Mouse (Mus musculus): ENCODE results near the gene Kcnq1.
A peak's percentile ranks its signal among the peaks of the same experiment; 100 is the strongest.

Gene Kcnq1

DNA sequence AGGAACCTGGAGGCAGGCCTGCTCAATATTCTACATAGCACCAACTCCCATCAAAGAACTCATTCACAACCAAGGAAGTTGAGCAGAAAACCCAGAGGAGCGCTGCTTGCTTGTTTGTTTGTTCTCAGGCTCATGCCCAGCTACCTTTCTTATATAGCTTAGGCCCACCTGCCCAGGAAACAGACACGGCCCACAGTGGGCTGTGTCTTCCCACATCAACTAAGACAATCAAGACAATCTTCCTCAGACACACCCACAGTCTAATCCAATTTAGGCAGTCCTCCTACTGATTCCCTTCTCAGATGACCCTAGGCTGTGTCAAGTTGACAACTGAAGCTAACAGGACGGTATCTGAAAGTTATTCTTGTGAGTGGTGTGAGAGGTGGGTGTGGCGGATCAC, at the start of gene Kcnq1:
Gene Kcnq1, plus strand, starts transcription at position 301 of the 400 bp plus-strand sequence.
- no peak for DNase-seq (ENCODE audit: low spot score)

DNA sequence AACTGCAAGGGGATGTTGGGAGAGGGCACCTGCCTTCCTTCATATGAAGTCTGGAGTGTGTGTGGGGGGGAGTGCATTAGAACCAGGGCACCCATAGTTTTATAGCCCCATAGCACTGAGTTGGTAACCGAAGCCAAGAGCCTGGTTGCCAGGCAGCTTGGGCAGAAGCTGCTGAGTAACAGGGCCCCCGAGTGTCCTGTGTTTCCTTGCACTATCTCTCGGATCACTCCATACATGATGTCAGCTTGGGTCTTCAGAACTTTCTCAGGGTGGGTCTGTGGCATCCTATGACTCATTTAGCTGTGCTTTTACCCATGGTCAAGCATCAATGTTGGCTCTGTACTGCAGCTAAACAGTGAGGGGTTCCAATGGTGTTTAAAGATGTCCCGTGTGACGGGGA, 49.1 kb upstream of the Kcnq1 start:
- no peak for DNase-seq (ENCODE audit: low spot score)

DNA sequence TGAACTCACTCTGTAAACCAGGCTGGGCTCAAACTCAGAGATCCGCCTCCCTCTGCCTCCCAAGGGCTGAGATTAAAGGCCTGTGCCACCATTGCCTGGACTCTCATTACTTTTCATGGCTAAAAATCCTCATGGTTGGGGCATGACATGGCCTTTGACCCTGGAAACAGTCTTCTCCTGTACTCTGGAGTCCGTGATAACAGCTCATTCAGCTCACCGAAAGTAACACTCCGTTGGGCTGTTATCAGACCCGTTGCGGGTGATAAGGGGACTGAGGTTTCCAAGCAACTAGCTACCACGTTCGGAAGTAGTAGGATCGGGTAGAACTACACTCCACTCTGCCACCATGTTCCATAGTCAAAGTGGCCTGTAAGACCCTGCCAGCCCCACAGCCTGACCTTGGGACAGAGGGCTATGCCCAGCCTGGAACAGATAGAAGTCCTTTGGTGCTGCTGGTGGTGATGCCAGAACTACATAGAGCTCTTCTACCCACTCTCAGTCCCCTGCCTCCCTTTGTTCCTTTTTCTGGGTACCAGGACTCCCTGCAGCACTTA, 48.4 kb upstream of the Kcnq1 start:
- no peak for DNase-seq (ENCODE audit: low spot score)

DNA sequence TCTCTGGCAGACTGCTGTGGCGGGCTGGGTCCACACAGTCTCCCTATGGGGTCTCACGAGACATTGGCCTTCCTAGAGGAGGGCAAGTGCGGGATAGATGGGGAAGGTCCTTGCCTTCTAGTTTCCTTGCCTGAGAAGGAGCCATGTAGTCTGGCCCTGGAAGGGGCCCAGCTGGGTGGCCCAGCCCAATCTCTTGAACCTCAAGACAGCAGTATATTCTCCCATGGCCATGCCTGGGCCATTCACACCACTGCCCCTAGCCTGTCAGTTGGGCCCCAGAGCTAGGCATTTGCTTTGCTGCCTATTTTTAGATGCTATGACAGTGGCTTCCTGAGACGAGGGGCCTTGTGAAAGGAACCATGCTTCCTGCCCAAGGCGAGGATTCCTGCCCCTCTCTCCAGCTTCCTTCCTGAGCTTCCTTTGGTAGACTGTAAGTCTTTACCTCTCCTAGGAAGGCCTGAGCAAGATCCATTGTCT, 47.9 kb upstream of the Kcnq1 start:
- no peak for DNase-seq (ENCODE audit: low spot score)

DNA sequence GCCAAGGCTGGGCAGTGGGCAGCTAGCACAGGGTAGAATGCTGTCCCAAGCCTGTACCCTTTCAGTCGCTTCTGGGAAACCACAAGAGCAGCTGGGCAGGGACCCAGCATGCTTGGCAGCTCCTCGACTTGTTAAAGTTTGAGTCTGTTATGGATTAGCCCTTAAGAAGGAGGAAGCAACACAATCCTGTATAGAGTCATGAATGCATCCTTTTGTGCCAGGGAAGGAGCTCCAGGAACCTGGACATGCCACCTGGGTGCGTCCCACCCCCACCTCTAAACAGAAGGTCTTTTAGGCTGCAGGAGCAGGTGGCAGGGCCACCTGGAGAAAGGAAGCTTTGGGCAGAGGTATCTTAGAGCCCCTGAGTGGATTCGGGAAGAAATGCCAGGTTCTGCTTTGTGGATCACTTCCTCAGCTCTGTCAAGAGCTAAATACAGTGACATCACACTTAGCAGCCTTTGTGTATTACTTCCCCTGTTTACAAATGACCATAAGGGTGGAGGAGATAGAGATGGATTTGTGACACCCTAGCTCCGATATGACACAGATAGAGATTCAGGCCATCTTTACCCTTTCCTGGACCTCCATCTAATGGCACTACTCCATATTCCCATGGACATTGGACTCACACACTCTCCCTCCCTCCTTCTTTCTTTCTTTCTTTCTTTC, 46.8 kb upstream of the Kcnq1 start:
- DNase-seq (ENCODE audit: low spot score): no peak

DNA sequence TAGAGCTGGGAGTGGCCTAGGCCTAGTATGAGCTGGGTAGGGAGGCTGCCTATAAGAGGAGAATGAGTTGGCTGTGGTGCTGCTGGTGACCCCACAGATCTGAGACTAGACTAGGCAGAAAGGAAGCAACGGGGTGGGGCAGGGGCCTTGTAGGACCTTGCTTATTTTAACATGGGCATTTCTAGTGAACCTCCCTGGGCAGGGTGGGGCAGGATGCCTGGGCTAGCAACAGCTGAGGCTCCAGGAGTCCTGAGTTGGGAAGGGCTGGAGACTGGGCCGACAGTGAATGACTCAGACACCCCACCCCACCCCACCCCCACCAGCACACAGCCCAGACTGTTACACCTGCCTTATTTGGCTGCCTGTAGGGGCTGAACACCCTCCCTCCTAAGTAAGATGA, 43.5 kb upstream of the Kcnq1 start:
- no peak for DNase-seq (ENCODE audit: low spot score)

DNA sequence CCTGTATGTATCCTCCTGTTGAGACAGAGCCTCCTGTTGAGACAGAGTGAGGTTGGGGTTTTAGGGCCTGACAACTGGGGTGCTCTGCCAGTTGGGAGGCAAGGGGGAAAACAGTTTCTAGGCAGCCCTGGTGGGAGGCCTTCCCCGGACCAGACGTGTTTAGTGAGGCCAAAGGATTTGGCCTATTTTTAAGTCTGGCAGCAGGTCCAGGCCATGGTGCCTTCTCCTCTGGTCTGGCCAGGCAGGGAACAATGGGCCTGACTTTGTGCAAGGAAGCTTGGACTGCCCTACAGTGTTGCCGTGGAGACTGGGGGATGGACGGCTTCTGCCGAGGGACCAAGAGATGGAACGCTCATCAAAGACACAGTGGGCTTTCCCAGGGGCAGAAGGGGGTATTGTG, 41.9 kb upstream of the Kcnq1 start:
- DNase-seq (ENCODE audit: low spot score): no peak

DNA sequence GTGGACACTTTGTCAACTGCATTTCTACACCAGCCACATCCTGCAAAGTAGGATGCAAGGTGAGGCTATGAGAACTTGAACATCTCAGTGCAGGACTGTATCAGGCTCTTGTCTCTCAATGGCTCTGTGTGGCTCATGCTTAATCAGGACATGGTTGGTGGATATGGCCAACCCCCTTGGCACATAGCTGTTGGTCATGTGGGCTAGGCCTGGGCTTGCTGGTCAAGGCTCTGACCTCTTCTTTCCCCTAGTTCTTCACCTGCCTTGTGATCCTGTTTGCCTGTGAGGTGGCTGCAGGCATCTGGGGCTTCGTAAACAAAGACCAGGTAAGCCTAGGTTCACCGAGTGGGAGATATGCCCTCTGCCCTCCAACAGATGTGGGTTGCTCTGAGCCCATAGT, 40.5 kb upstream of the Kcnq1 start:
- no peak for DNase-seq (ENCODE audit: low spot score)

DNA sequence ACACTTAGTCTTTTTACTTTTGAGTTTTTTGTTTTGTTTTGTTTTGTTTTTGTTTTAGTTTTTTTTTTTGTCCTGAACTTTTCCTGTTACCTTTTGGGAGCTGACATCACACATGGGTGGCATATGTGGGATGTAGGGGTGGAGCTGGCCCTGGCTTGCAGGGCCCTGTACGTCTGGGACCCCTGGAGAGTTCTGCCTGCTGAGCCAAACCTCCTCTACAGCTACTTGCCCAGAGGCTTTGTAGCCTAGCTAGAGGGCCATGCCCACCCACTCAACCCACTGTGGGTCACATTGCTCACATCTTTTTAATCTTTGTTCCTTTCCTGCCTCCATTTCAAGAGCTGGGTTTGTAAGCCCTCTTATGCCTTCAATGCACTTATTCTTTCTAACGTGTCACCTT, 38.7 kb upstream of the Kcnq1 start:
- DNase-seq (ENCODE audit: low spot score): no peak

DNA sequence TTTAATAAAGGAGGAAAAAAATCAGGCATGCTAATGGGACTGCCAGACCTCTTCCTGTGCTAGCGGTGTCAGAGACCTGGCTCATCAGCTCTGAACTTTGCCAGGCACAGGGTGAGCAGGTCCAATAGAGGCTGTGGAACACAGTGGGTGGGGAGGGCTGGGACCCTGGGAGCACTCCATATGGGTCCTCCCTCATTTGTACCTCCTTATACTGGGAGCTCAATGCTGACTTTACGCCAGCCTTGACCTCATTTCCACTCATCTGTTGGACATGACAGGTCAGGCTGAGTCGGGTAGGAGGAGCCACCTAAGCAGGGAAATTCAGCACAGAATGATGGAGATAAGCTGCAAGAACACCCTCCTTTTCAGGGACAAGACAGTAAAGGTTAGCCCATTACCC, 38.3 kb upstream of the Kcnq1 start:
- DNase-seq (ENCODE audit: low spot score): no peak

DNA sequence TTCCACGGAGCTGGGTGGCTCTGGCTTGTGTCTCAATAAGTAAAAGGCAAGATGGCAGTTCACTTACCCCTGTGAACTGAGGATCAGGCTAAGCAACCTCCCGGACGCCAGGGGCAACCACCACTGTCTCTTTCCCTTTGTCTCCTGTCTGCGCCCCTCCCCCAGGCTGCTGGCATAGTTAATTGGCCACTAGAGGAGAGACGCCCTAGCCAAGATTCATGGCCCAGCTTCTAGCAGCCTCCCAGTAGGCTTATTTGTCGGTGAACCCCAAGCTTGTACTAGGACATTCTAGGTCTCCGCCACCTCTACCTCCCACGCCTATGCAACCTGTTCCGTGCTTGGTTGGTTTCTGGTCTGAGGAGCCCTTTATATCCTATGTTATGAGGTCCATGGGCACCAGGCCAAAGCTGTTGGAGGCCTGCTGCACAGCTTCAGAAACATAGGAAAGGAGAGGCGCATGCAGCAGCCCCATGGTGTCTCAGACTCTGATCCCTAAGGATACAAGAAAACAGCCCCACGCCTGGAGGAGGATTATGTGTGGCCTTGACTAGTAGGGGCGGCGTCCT, 37.8 kb upstream of the Kcnq1 start:
- no peak for DNase-seq (ENCODE audit: low spot score)

DNA sequence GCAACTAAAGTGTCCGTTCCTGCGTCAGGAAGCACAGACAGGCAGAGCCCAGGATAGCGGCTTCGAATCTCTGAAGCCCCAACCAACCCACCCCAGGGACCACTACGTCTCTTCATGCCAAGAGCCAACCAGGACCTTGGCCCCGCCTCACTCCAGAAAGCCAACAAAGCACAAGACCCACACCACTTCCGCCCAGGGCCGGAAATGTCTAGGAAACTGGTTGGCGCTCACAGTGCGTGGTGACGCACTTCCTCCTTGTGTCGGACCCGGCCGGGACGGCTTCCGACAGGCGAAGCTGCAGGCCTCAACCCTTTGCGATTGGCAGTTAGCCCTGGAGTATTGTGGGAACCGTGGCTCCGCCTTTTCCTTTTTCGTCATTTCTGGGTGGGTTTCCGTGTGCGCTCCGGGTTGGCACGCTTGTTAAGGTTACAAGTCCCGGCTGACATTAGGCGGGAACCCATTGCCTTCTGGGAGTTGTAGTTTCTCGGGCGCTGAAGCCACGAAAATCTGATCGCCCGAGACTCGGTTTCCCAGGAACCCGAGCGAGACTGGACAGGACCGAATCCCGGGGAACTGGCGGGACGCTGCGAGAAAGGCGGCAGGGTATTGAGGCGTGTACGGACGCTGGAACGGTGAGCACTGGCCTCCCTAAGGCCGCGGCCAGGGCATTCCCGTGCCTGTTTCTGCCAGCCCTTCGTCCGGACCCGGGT, 37.1 kb upstream of the Kcnq1 start, which contains the start of gene Tssc4:
Gene Tssc4, plus strand, starts transcription at position 368 of the 710 bp plus-strand sequence.
- peak; percentile 94 for DNase-seq (ENCODE audit: low spot score)

DNA sequence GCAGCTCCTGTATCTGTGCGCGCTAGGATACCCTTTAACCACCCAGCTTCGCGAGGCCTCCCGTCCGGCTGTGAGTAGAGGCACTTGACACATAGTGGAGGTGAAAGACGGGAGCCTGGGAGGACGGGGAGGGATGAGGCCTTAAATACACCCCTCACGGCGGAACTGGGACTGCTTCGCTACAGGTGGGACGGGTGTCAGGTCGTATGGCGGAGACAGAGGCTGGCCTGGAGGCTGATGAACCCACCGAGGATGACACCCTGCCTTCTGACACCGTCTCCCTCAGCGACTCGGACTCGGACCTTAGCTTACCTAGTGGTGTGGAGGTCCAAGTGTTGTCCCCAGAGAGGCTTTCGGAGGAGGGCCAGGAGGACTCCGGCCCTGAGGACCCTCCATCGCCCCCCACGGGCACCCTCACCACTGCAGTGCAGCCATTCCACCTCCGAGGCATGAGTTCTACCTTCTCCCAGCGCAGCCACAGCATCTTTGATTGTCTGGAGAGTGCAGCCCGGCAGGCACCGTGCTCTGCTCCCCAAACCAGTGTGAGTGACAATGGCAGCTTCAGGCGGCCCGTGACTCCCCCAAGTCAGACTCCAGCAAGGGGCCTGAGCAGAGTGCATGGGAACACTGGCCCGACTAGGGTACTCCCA, 36.3 kb upstream of the Kcnq1 start:
- DNase-seq (ENCODE audit: low spot score): no peak

DNA sequence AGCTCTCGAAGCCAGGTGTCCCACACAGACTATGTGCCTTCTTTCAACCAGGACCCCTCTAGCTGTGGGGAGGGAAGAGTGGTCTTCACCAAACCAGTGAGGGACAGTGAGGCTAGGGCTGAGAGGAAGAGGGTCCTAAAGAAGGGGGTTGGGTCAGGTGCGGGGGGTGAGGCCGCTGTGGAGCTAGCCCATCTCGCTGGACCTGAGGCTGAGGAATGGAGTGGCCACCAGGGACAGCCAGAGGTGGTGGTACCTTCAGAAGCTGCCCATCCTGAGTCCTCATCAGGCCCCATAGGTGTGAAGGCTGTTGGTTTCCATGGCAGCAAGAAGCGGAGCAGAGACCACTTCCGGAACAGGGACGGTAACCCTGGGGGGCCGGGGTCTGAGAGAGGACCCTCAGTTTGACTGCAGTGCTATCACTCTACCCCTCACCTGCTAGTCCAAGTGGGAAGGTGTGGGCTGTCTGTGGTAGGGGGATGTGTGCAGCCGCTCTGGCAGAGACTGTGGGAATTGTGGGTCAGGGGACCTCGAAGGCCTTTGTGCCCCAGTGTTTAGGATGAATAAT, 35.6 kb upstream of the Kcnq1 start:
- no peak for DNase-seq (ENCODE audit: low spot score)

DNA sequence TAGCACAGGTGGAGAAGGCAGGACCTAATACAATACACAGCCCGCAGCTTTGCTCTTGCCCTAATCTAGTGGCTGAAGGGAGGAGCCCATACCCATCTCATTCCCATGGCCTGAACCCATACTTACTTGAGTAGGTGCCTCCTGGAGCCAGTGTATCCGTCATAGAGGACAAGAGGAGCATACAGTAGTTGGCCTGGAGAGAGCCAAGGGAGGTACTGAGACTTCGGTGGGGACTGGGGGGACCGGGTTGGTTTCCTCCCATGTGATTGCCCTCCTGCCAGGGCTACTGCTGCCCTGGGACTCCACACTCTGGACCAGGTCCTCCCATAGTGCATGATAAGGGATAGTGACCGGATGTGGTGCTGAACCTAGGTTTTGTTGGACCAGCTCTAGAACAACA, 33.6 kb upstream of the Kcnq1 start:
- DNase-seq (ENCODE audit: low spot score): no peak

DNA sequence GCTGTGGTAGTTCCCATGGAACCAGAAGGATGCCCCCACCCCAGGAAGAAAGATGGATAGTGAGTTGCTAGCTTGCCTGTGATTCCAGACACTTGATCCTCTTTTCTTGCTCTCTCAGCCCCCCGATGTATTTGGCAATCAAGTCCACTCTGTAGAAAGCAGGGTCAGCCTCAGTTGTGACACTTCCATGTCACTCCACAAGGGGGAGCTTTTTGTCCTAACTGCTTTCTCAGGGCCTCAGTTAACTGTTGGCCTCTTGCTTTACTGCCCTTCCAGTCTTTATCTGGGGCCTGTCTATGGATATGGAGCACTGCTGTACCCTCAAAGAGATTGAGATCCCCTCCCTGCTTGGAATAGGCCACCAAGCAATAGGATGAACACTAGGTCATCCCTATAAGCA, 33.1 kb upstream of the Kcnq1 start:
- no peak for DNase-seq (ENCODE audit: low spot score)

DNA sequence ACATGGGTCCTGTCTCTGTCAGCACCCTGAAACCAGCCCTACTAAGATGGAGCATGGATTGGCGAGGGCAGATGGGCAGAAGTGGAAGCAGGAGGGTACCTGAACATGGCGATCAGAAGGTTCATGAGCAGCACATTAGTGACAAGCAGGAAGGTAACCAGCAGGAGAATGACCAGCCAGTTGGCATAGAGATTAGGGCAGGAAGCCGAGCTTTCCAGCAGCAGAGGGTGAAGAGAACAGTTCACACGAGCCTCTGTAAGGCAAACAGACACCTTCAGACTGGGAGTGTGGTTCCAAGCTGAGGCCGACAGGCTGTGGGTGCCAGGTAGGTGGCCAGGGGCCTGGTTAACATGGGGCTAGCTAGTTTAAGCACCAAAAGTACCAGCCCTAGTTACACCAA, 30.8 kb upstream of the Kcnq1 start:
- DNase-seq (ENCODE audit: low spot score): no peak

DNA sequence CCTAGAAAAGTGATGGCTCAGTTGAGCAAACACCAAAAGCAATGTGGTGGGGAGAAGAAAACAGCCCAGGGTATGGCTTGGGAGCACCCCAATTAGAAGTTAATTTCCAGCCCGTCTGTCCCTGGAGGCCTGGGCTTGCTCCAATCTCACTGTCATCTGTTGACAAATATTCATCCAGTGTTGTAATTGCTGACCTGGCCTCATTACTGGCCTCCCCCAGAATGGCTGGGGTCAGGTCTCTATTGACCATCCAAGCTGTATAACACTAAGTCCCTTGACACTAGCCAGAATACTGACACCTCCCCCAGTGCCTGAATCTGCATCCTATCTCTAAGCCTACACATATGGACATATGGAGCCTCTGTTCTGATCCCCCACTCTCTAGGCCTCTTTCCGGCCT, 28.8 kb upstream of the Kcnq1 start:
- no peak for DNase-seq (ENCODE audit: low spot score)

DNA sequence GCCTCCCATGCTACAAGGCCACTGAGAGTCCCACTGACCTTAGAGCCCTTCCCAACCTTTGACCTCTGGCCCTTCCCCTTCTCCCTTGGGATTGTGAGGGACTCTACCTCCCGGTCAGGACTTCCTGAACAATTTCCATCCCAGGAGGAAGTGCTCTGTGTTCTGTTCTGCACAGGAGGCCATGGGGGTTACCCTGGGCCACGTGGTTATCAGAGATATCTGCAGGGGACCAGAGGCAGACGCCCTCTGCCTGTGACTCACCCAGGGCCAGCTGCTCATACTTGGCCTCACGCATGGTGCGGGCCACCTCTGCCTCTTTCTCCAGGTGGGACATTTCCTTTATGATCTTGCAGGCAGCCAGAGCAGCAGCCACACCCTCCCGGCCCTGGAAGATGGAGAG, 24.1 kb upstream of the Kcnq1 start:
- DNase-seq (ENCODE audit: low spot score): no peak

DNA sequence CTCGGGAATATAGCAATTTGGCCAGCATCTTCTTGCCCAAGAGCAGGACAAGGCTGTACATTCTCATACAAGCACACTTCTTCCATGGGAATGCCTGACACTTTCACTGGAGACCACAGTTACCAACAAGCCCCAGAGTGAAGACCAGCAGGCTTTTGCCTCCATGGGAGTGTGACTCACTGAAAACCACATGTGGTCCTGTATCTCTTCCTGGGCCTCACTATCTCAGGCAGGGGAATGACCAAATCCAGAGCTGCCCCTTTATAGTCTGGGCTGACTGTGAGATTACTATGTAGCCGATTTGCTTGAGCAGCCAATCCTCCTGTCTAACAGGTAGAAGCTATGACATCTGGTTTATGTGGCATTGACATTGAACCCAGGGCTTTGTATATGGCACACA, 22.5 kb upstream of the Kcnq1 start:
- no peak for DNase-seq (ENCODE audit: low spot score)

DNA sequence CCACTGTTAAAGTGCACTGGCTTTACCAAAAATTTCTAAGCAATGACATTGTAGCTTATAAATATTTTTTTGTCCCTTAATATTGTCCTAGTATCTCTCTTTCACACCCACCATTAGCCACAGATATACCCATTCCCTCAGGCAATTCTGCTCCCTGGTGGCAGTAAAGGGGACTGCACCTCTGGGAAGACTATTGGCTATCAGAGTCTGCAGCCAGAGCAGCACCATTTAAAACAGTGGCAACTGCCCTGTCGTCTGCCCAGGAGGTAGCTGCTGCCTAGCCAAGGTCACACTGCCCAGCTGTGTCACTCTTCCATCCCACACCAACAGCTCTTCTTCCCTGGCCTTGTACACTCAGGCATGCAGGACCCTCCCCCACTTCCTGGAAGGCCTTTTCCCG, 19.8 kb upstream of the Kcnq1 start:
- DNase-seq (ENCODE audit: low spot score): peak; percentile 67

DNA sequence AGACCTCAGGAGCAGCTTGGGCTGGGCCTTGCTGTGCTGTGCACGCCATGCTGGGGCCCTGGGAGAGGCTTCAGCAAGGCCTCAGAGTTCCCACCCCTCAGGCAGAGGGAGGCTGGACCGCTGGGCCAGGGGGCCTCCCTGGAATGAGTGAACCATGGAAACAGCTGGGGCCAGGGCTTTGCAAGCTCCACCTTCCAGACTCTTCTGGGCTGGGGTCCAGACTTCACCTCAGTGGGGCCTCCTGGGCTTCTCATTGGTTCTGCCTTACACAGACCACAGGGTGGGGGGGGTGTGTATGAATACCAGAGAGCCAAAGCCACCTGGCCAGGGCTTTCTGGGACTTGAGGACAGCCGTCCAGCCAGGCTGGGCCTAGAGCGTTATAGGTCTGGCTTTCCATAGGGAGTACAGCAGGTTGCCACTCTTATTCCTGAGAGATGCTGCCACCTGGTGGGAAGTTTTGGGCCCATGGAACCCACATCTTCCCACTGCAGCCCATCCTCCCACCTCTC, 19.0 kb upstream of the Kcnq1 start:
- DNase-seq (ENCODE audit: low spot score): peak; percentile 56
